Mouse (Mus musculus): ENCODE results near the gene Lyrm1.

Gene Lyrm1

GRCm38 (mm10) chr7:119892198-119892597 is 3.5 kb upstream of the Lyrm1 start:
- DNase-seq, result no peak

DNA sequence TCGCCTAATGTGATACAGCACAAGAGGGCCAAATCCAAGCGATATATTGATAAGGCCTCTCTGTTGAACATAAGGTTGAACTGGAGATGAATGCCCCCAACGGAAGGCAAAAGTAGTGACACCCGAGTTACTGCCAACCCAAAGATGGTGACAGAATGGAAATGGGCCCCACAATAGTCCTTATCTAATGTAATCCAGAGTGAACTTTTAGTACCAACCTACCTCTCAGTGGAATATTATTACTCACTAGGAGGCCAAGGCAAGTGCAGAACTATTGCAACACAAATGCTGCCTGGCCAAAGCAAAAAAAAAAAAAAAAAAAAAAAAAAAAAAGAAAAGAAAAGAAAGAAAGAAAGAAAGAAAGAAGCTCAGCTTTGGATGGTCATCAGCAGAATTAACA is 2.9 kb upstream of the Lyrm1 start:
- DNase-seq, result no peak

GRCm38 (mm10) chr7:119894818-119895544 is 680 bp upstream of the Lyrm1 start:
- no peak for DNase-seq

GRCm38 (mm10) chr7:119897521-119898109 is 2.0 kb downstream of the Lyrm1 start:
- DNase-seq, result no peak

DNA sequence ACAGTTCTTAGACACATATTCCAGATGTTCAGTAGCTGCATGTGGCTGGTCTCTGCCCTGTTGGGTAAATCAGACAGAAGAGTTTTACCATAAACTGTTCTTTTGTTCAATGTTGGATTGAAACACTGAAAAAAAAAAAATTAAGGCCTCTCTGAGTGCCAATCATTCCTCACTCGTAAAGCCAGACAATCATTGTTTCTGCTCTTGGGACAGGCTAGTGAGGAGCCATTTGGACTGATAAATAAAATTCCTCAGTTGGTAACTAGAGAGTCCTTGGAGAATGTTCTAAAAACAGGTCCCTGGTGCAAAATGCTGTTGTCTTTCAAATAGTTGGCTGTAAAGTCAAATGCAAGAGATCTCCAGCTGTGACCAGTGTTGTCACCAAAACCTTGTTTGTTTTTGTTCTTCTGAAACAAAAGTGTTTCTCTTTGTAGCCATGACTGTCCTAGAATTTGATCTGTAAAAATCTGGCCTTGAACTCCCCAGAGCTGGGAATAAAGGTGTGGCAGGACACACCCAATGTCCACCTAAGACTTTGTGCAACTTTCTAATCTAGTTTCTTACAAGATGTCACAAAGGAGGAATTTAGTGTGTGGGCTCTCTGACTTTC is 2.7 kb downstream of the Lyrm1 start:
- no peak for DNase-seq

- no peak for DNase-seq
Measured at GRCm38 (mm10) chr7:119899386-119900057, 3.9 kb downstream of the Lyrm1 start.

- no peak for DNase-seq
Measured at GRCm38 (mm10) chr7:119906523-119907215, 11.0 kb downstream of the Lyrm1 start.

GRCm38 (mm10) chr7:119911727-119912126 is 16.1 kb downstream of the Lyrm1 start:
- DNase-seq, result no peak

- no peak for DNase-seq
Measured at GRCm38 (mm10) chr7:119920457-119920856, 24.8 kb downstream of the Lyrm1 start.

GRCm38 (mm10) chr7:119921054-119921453 is 25.4 kb downstream of the Lyrm1 start:
- DNase-seq, result no peak

DNA sequence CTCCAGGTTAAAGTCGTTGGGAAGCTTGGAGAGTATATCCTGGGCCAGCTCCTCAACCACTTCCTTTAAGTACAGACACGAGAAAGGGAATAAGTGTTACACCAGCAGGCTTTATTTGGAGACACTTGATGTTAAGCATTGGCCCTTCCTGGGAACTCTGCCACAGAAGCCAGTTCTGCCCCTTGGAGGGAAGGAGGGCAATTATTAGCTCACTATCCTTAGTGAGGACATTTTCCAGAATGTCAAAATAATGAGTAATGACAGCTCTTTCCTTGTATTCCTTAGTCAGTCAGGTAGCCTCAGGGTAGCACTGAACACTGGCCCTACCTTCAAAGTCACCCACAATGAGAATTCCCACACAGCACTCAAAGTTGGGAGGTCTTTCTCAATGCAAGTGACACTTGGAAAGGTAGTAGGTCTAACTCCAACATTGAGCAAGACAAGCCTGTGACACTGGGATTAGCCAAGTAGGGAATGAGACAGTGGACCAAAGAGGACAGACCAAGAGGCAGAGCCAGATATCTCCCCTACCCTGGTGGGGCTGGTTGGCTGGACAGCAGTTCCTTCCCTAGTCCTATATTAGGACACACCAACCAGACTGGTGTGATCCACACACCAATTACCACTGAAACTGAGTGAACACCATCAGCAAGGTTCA is 33.3 kb downstream of the Lyrm1 start:
- DNase-seq, result no peak

DNA sequence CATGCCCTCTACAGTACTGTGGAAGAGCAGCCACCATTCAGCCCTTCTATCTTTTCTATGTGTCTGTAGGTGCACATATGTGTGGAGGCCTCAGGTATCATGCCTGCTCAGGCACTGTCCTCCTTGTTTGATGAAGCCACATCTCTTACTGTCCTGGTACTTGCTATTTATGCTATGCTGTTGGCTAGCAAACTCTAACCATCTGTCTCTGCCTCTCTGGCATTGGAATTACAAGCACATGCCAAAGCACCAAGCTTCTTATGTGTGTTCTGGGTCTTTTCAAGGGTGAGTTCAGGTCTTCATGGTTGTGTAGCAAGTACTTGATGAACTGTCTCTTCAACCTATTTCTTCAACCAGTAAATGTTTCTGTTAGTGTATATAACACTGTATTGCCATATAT is 40.7 kb downstream of the Lyrm1 start:
- no peak for DNase-seq

DNA sequence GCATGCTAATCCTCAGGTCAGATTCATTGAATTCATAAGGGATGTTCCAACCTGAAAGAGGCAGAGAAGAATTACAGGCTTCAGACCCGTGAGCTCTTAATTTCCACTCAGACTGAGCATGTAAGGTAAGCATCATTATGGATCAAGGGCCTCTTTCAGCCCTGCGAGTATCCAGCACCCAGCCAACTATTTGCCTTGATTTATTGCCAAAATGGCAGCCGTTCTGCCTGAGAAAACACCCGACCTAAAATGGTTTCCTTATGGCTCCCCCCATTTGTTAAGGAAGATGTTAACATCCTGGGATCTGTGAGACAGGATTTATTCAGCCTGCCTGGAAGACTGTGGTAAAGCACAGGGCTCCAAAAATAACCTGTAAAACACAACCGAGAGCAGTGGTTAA is 41.4 kb downstream of the Lyrm1 start:
- DNase-seq, result no peak

DNA sequence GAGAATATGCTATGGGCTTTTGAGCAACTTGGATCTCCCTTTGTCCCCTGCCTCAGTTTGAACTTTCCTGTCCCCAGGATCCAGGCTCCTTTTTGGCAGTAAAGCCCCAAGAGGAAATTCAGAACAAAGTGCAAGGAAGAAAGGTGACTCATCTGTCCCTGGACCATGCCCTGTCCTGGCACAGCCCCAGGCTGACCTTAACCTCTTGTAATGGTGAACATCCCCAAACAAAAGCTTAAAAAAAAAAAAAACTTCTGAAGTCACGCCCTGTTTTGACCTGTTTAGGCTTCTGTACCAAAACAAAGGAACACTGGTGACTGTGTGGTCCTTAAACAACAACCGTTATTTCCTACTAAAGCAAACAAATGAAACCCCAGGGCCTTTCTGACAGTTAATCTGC is 45.9 kb downstream of the Lyrm1 start:
- DNase-seq, result no peak

- DNase-seq, result no peak
Measured at GRCm38 (mm10) chr7:119954047-119954446, 58.4 kb downstream of the Lyrm1 start.

GRCm38 (mm10) chr7:119957421-119957820 is 61.8 kb downstream of the Lyrm1 start:
- no peak for DNase-seq

- DNase-seq, result no peak
Measured at GRCm38 (mm10) chr7:119959091-119959490, 63.4 kb downstream of the Lyrm1 start.

DNA sequence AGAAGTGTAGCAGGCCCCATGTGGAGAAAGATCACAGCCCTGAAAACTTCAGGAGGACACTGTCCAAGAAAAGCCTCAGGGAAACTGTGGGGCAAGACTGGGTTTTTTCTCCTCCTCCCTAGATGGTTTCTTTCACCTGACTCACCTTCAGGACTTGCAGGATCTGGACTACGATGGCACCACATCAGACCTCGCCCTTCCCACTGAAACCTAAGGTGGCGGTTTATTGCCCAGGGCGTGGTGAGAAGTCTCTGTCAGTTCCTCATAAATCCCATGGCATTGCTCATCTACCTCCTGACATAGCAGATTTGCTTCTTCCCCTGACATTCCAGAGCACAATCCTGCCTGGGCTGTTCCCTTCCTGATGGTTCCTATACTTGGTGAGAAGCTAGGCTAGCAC is 63.8 kb downstream of the Lyrm1 start:
- no peak for DNase-seq

- DNase-seq, result no peak
Measured at GRCm38 (mm10) chr7:119960006-119960405, 64.3 kb downstream of the Lyrm1 start.

- no peak for DNase-seq
Measured at GRCm38 (mm10) chr7:119960546-119960945, 64.9 kb downstream of the Lyrm1 start.

GRCm38 (mm10) chr7:119961107-119961506 is 65.4 kb downstream of the Lyrm1 start:
- DNase-seq, result no peak

DNA sequence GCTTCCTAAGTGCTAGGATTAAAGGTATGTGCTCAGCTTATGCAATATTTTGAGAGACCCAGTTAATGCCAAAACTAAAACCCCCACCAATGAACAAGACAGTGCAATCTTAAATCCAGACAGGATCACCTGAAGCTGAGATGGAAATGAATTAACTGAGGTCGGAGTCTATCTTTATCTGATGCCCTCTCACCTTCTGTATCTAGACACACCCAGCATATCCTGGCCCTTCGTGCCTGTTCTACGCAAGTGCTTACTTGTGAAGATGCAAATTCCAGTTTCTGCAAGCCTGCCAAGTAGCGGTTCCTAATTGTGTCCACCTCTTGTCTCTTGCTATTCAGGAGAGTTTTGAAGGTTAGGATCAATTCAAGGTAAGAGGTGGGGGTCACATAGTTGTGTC is 69.5 kb downstream of the Lyrm1 start:
- DNase-seq, result no peak
